Mouse (Mus musculus) kidney, embryonic 14.5 days (tissue): ENCODE measurements around the gene Slc22a23. TPM values are rescaled to one million over a fixed set of nuclear protein-coding genes. Genes with fewer than 3 reads are reported as not detected.

Experiments
- ATAC-seq: fragments of 200-750 bp; cut with Nextera tagmentation; 2 replicates; pipeline ENCODE4 v1.8.0; 2017; ENCODE audit warnings: moderate number of reproducible peaks, mild to moderate bottlenecking, moderate TSS enrichment, moderate library complexity; ENCODE audit not compliant: low FRiP score, low TSS enrichment
- H3K27ac ChIP-seq: fragments of 300-500 bp; sonication (generic); 2 replicates; pipeline ENCODE4 v1.5.1; 2014; ENCODE audit warnings: low read depth, mild to moderate bottlenecking, low read length, moderate library complexity, mixed read lengths
- H3K27me3 ChIP-seq: fragments of 300-500 bp; sonication (generic); 2 replicates; pipeline ENCODE4 v1.6.1; 2014; ENCODE audit warnings: mild to moderate bottlenecking, low read length; ENCODE audit not compliant: control insufficient read depth, insufficient read depth
- H3K36me3 ChIP-seq: fragments of 300-500 bp; sonication (generic); 2 replicates; pipeline ENCODE4 v1.6.1; 2014; ENCODE audit warnings: low read length, mixed read lengths; ENCODE audit not compliant: control insufficient read depth, insufficient read depth
- H3K4me1 ChIP-seq: fragments of 300-500 bp; sonication (generic); 2 replicates; pipeline ENCODE4 v1.6.1; 2014; ENCODE audit warnings: low read length, mixed read lengths; ENCODE audit not compliant: control insufficient read depth, insufficient read depth
- H3K4me2 ChIP-seq: fragments of 300-500 bp; sonication (generic); replicated peaks from 2 replicates; pipeline ENCODE4 v1.6.1; 2014; ENCODE audit warnings: low read depth, mild to moderate bottlenecking, low read length
- H3K4me3 ChIP-seq: fragments of 300-500 bp; sonication (generic); 2 replicates; pipeline ENCODE4 v1.5.1; 2014; ENCODE audit warnings: mild to moderate bottlenecking, low read length
- H3K9ac ChIP-seq: fragments of 300-500 bp; sonication (generic); 2 replicates; pipeline ENCODE4 v1.6.1; 2014; ENCODE audit warnings: low read depth, mild to moderate bottlenecking, low read length, moderate library complexity
- H3K9me3 ChIP-seq: fragments of 300-500 bp; sonication (generic); 2 replicates; pipeline ENCODE4 v1.6.1; 2016; ENCODE audit warnings: low read length; ENCODE audit not compliant: control insufficient read depth
- WGBS: fragments of 180-500 bp; shearing (Covaris S2); extraction: QIAGEN DNeasy Blood & Tissue Kit; methylation state at CpG from one replicate; pipeline ENCODE4 v1.1.7; 2014; 5-methylcytosine and 5-hydroxymethylcytosine counted together
- polyA plus RNA-seq: library from polyadenylated mRNA; unstranded; fragments of >200 nt; fragmentation: Nextera tagmentation; extraction: Ambion mirVana; gene quantifications from 2 replicates; pipeline ENCODE4 v1.2.1, GENCODE M21; 2014

The Slc22a23 gene
- polyA plus RNA-seq, 1 experiment from 2014 or later = 2.8 TPM

DNA sequence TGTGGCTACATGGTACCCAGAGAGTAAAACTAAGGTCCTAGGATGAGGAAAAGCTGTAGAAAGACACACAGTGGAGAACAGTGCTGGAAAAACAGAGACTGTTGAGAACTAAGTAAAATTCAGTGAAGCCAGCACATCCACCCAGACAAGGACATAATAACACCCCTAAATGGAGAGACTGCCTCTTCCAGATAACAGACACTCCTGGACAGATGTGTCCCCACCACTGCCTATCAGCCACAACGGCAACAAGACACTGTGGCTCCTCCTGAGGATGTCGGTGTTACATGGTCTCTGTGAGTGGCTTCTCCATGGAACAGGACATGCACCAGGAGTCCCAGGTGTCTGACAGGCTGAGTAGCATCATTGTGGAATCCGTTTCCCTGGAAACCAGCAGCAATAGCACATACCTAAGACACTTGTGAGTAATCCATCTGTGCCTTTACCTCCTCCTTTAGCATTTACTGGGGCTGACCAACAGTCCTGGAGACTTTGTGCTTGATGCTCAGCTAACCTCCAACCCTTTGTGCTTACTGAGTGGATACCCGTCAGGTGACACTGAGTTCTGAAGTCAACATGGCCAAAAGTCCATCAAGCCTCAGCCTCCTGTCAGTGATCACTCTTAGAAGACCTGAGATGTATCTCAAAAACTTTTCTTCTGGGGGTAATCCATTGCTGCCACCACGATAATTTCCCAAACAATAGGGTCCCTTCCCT, 73.9 kb downstream of the Slc22a23 start:
- H3K9ac ChIP-seq = no peak overlapping the region
- H3K27ac ChIP-seq = no peak overlapping the region
- H3K4me2 ChIP-seq = no peak overlapping the region
- no peaks in the 10 kb centered on the region for H3K36me3 ChIP-seq
- no peaks in the 10 kb centered on the region for H3K9me3 ChIP-seq
- no peak for ATAC-seq
- 90% methylated on average over 5 of the region's 5 CpGs for WGBS
- peaks cover 6% of the 10 kb centered on the region; the same call in 1 of the 2 replicates for H3K4me1 ChIP-seq
- H3K27me3 ChIP-seq = no peaks in the 10 kb centered on the region
- H3K4me3 ChIP-seq = no peak overlapping the region

GRCm38 (mm10) chr13:34269376-34269991, 75.5 kb downstream of the Slc22a23 start:
- WGBS = 73% methylated on average over 2 of the region's 2 CpGs
- H3K9me3 ChIP-seq = no peaks in the 10 kb centered on the region
- H3K27ac ChIP-seq = no peak overlapping the region
- no peak overlapping the region for H3K4me3 ChIP-seq
- peaks cover 6% of the 10 kb centered on the region; the same call in 1 of the 2 replicates for H3K4me1 ChIP-seq
- H3K9ac ChIP-seq = no peak overlapping the region
- H3K4me2 ChIP-seq = no peak overlapping the region
- ATAC-seq = no peak
- no peaks in the 10 kb centered on the region for H3K36me3 ChIP-seq
- H3K27me3 ChIP-seq = no peaks in the 10 kb centered on the region

- Histone ChIP-seq H3K4me2 (no peak overlapping the region), H3K4me1 (peaks cover 4% of the 10 kb centered on the region; the same call in 1 of the 2 replicates), H3K36me3 (no peaks in the 10 kb centered on the region), H3K9me3 (no peaks in the 10 kb centered on the region), H3K9ac (no peak overlapping the region), H3K4me3 (no peak overlapping the region), H3K27ac (no peak overlapping the region; the same call in 1 of the 2 replicates), H3K27me3 (no peaks in the 10 kb centered on the region)
- ATAC-seq = no peak
- WGBS = 77% methylated on average over 8 of the region's 8 CpGs
Measured at GRCm38 (mm10) chr13:34266942-34267660, 77.9 kb downstream of the Slc22a23 start.

GRCm38 (mm10) chr13:34266067-34266466, 78.9 kb downstream of the Slc22a23 start:
- H3K4me1 ChIP-seq = no peaks in the 10 kb centered on the region
- WGBS = 92% methylated on average over 8 of the region's 8 CpGs
- H3K27ac ChIP-seq = no peak overlapping the region
- H3K9me3 ChIP-seq = no peaks in the 10 kb centered on the region
- ATAC-seq = no peak
- H3K4me3 ChIP-seq = no peak overlapping the region
- H3K4me2 ChIP-seq = no peak overlapping the region
- H3K27me3 ChIP-seq = no peaks in the 10 kb centered on the region
- no peak overlapping the region for H3K9ac ChIP-seq
- no peaks in the 10 kb centered on the region for H3K36me3 ChIP-seq

- H3K27ac ChIP-seq = no peak overlapping the region
- H3K36me3 ChIP-seq = no peaks in the 10 kb centered on the region
Measured at GRCm38 (mm10) chr13:34265576-34265975, 79.4 kb downstream of the Slc22a23 start.

GRCm38 (mm10) chr13:34265022-34265565, 79.9 kb downstream of the Slc22a23 start:
- H3K4me1 ChIP-seq = no peaks in the 10 kb centered on the region
- 92% methylated on average over 3 of the region's 3 CpGs for WGBS
- no peak overlapping the region for H3K9ac ChIP-seq
- no peak overlapping the region for H3K4me2 ChIP-seq
- no peak overlapping the region for H3K27ac ChIP-seq
- no peak for ATAC-seq
- H3K27me3 ChIP-seq = no peaks in the 10 kb centered on the region
- no peak overlapping the region for H3K4me3 ChIP-seq
- no peaks in the 10 kb centered on the region for H3K9me3 ChIP-seq
- H3K36me3 ChIP-seq = no peaks in the 10 kb centered on the region

More at GRCm38 (mm10) chr13:34265576-34265975, 79.4 kb downstream of the Slc22a23 start:
- Histone ChIP-seq H3K4me1 (no peaks in the 10 kb centered on the region), H3K9me3 (no peaks in the 10 kb centered on the region), H3K4me3 (no peak overlapping the region), H3K27me3 (no peaks in the 10 kb centered on the region), H3K9ac (no peak overlapping the region), H3K4me2 (no peak overlapping the region)
- WGBS = 67% methylated on average over 5 of the region's 5 CpGs
- no peak for ATAC-seq

GRCm38 (mm10) chr13:34264508-34264907, 80.5 kb downstream of the Slc22a23 start:
- no peak for ATAC-seq
- no peaks in the 10 kb centered on the region for H3K9me3 ChIP-seq
- no peak overlapping the region for H3K9ac ChIP-seq
- no peak overlapping the region for H3K27ac ChIP-seq
- H3K4me3 ChIP-seq = no peak overlapping the region
- WGBS = 86% methylated on average over 2 of the region's 2 CpGs
- H3K36me3 ChIP-seq = no peaks in the 10 kb centered on the region
- no peak overlapping the region for H3K4me2 ChIP-seq
- H3K27me3 ChIP-seq = no peaks in the 10 kb centered on the region
- H3K4me1 ChIP-seq = no peaks in the 10 kb centered on the region

GRCm38 (mm10) chr13:34258765-34259164, 86.2 kb downstream of the Slc22a23 start:
- Histone ChIP-seq H3K9ac (no peak overlapping the region), H3K36me3 (no peaks in the 10 kb centered on the region), H3K27ac (no peak overlapping the region), H3K4me3 (no peak overlapping the region), H3K4me1 (0 out of 2 replicates have a peak, but pooled peaks cover 3% of the 10 kb centered on the region), H3K27me3 (no peaks in the 10 kb centered on the region), H3K4me2 (no peak overlapping the region), H3K9me3 (no peaks in the 10 kb centered on the region)
- no peak for ATAC-seq
- WGBS = 90% methylated on average over 3 of the region's 3 CpGs
